Mouse (Mus musculus) embryonic fibroblast, embryonic 13.5 days (primary cell): ENCODE data around the gene Cxadr. TPM values are rescaled to one million over a fixed set of nuclear protein-coding genes. Genes with fewer than 3 reads are reported as not detected.

Experiments
- H3K27ac ChIP-seq: 2 replicates; pipeline ENCODE4 v1.5.1; 2012; ENCODE audit warnings: low read length, control low read depth, inconsistent platforms; ENCODE audit not compliant: insufficient read depth
- H3K4me1 ChIP-seq: 2 replicates; pipeline ENCODE4 v1.6.1; 2011; ENCODE audit warnings: low read length; ENCODE audit not compliant: control insufficient read depth, insufficient read depth
- H3K4me3 ChIP-seq: 2 replicates; pipeline ENCODE4 v1.5.1; 2011; ENCODE audit warnings: mild to moderate bottlenecking, control low read depth, low read length; ENCODE audit not compliant: insufficient read depth
- CTCF ChIP-seq: IDR thresholded peaks from 2 replicates; pipeline ENCODE4 v1.5.1; 2011; ENCODE audit warnings: mild to moderate bottlenecking, control low read depth, low read length, moderate library complexity, borderline replicate concordance; ENCODE audit not compliant: insufficient read depth
- POLR2A ChIP-seq: IDR thresholded peaks from 2 replicates; pipeline ENCODE4 v1.6.1; 2011; ENCODE audit warnings: low read depth, mild to moderate bottlenecking, control low read depth, low read length, moderate library complexity
- polyA plus RNA-seq: library from polyadenylated mRNA; stranded (reverse); fragments of >200 nt; gene quantifications from 2 replicates; pipeline ENCODE4 v1.2.4, GENCODE M21; 2011; ENCODE audit warnings: low read depth; ENCODE audit not compliant: missing spikeins, insufficient read length

Gene Cxadr
- polyA plus RNA-seq, 1 experiment = 14.2 TPM

GRCm38 (mm10) chr16:78321559-78321958, 20.3 kb downstream of the Cxadr start:
- H3K27ac ChIP-seq = no peak overlapping the region
- TF ChIP-seq POLR2A (no peak), CTCF (no peak)

GRCm38 (mm10) chr16:78322140-78322539, 20.9 kb downstream of the Cxadr start:
- Histone ChIP-seq H3K4me3 (no peak overlapping the region), H3K27ac (no peak overlapping the region), H3K4me1 (peaks cover 4% of the 10 kb centered on the region; the same call in 1 of the 2 replicates)
- TF ChIP-seq CTCF = no peak
- no peak for TF ChIP-seq POLR2A

More at GRCm38 (mm10) chr16:78321559-78321958, 20.3 kb downstream of the Cxadr start:
- Histone ChIP-seq H3K4me1 (peaks cover 4% of the 10 kb centered on the region; the same call in 1 of the 2 replicates), H3K4me3 (no peak overlapping the region)

GRCm38 (mm10) chr16:78325972-78326848, 24.9 kb downstream of the Cxadr start:
- no peak overlapping the region for H3K4me3 ChIP-seq
- H3K27ac ChIP-seq = no peak overlapping the region
- TF ChIP-seq POLR2A (no peak), CTCF (no peak; the same call in 1 of the 2 replicates)
- no peaks in the 10 kb centered on the region for H3K4me1 ChIP-seq

- no peaks in the 10 kb centered on the region for H3K4me1 ChIP-seq
- H3K4me3 ChIP-seq = no peak overlapping the region
- H3K27ac ChIP-seq = no peak overlapping the region
- TF ChIP-seq CTCF (no peak), POLR2A (no peak)
Observed at GRCm38 (mm10) chr16:78327562-78327961, 26.3 kb downstream of the Cxadr start.

GRCm38 (mm10) chr16:78327999-78328398, 26.7 kb downstream of the Cxadr start:
- TF ChIP-seq CTCF = no peak
- TF ChIP-seq POLR2A = no peak
- H3K27ac ChIP-seq = no peak overlapping the region
- H3K4me1 ChIP-seq = no peaks in the 10 kb centered on the region
- no peak overlapping the region for H3K4me3 ChIP-seq

- H3K4me3 ChIP-seq = no peak overlapping the region
- TF ChIP-seq POLR2A = no peak
- no peak for TF ChIP-seq CTCF
- no peaks in the 10 kb centered on the region for H3K4me1 ChIP-seq
- H3K27ac ChIP-seq = no peak overlapping the region
Observed at GRCm38 (mm10) chr16:78337226-78337625, 35.9 kb downstream of the Cxadr start.

GRCm38 (mm10) chr16:78341356-78341755, 40.1 kb downstream of the Cxadr start:
- no peak overlapping the region for H3K27ac ChIP-seq
- no peak overlapping the region for H3K4me3 ChIP-seq
- no peak for TF ChIP-seq POLR2A
- no peak for TF ChIP-seq CTCF
- H3K4me1 ChIP-seq = peaks cover 7% of the 10 kb centered on the region; the same call in 1 of the 2 replicates

GRCm38 (mm10) chr16:78342767-78343166, 41.5 kb downstream of the Cxadr start:
- H3K4me3 ChIP-seq = no peak overlapping the region
- no peak for TF ChIP-seq CTCF
- TF ChIP-seq POLR2A = no peak
- H3K4me1 ChIP-seq = peaks cover 7% of the 10 kb centered on the region; the same call in 1 of the 2 replicates
- no peak overlapping the region for H3K27ac ChIP-seq

GRCm38 (mm10) chr16:78343792-78344191, 42.5 kb downstream of the Cxadr start:
- Histone ChIP-seq H3K27ac (no peak overlapping the region), H3K4me1 (peaks cover 7% of the 10 kb centered on the region; the same call in 1 of the 2 replicates), H3K4me3 (no peak overlapping the region)
- TF ChIP-seq POLR2A (no peak), CTCF (no peak)
